Mouse (Mus musculus): Measurements from ENCODE around the gene Gm3415. TPM values are rescaled to one million over a fixed set of nuclear protein-coding genes. Genes with fewer than 3 reads are reported as not detected.
"Not testable (repeated sequence)": the region's sequence is repeated elsewhere in the genome, so short reads cannot be mapped to it uniquely, and the experiment has no call there.

The Gm3415 gene
- polyA plus RNA-seq (2014; fragmentation: Nextera tagmentation; extraction: Ambion mirVana) = not detected in 2 replicates

GRCm38 (mm10) chr5:146555836-146556235, at the start of gene Gm3415:
TSS of gene Gm3415 (plus strand) at chr5:146556136.
- H3K27ac ChIP-seq (ENCODE audit: low read depth, low read length) = not testable (repeated sequence)
- no CpG with 5 or more reads among the region's 3 CpGs for WGBS

GRCm38 (mm10) chr5:146513823-146514222, 42.1 kb upstream of the Gm3415 start, which contains the start of gene Gm3402:
TSS of gene Gm3402 (plus strand) at chr5:146514123.
- not testable (repeated sequence) for H3K27ac ChIP-seq (ENCODE audit: low read depth, low read length); H3K36me3 ChIP-seq (ENCODE audit: control insufficient read depth, insufficient read depth, low read length); H3K27me3 ChIP-seq (ENCODE audit: control insufficient read depth, insufficient read depth, low read length); H3K4me3 ChIP-seq (ENCODE audit: low read depth, low read length); H3K4me2 ChIP-seq (ENCODE audit: low read depth, low read length); H3K9ac ChIP-seq (replicated peaks; ENCODE audit: low read depth, low read length); H3K9me3 ChIP-seq (ENCODE audit: control insufficient read depth, low read length); H3K4me1 ChIP-seq (ENCODE audit: control insufficient read depth, insufficient read depth, low read length); ATAC-seq (ENCODE audit: low read depth)
- no CpG with 5 or more reads among the region's 5 CpGs for WGBS

More at GRCm38 (mm10) chr5:146555836-146556235, at the start of gene Gm3415:
- not testable (repeated sequence) for H3K9me3 ChIP-seq (ENCODE audit: control insufficient read depth, low read length); H3K36me3 ChIP-seq (ENCODE audit: control insufficient read depth, insufficient read depth, low read length); H3K4me1 ChIP-seq (ENCODE audit: control insufficient read depth, insufficient read depth, low read length); H3K9ac ChIP-seq (replicated peaks; ENCODE audit: low read depth, low read length); H3K27me3 ChIP-seq (ENCODE audit: control insufficient read depth, insufficient read depth, low read length); H3K4me3 ChIP-seq (ENCODE audit: low read depth, low read length); ATAC-seq (ENCODE audit: low read depth); H3K4me2 ChIP-seq (ENCODE audit: low read depth, low read length)

GRCm38 (mm10) chr5:146525501-146525900, 30.4 kb upstream of the Gm3415 start, which contains the start of gene Gm3404:
TSS of gene Gm3404 (plus strand) at chr5:146525801.
- not testable (repeated sequence) for ATAC-seq (ENCODE audit: low read depth); H3K4me3 ChIP-seq (ENCODE audit: low read depth, low read length); H3K9ac ChIP-seq (replicated peaks; ENCODE audit: low read depth, low read length); H3K9me3 ChIP-seq (ENCODE audit: control insufficient read depth, low read length); H3K27me3 ChIP-seq (ENCODE audit: control insufficient read depth, insufficient read depth, low read length); H3K36me3 ChIP-seq (ENCODE audit: control insufficient read depth, insufficient read depth, low read length); H3K4me2 ChIP-seq (ENCODE audit: low read depth, low read length); H3K27ac ChIP-seq (ENCODE audit: low read depth, low read length); H3K4me1 ChIP-seq (ENCODE audit: control insufficient read depth, insufficient read depth, low read length)
- WGBS = 100% methylated on average over 1 of the region's 3 CpGs

- WGBS = 80% methylated on average over 1 of the region's 3 CpGs
- H3K27ac ChIP-seq (ENCODE audit: low read depth, low read length); ATAC-seq (ENCODE audit: low read depth): not testable (repeated sequence)
These were observed 18.6 kb upstream of the Gm3415 start, which contains the start of gene Gm3409 for GRCm38 (mm10) chr5:146537347-146537746. TSS of gene Gm3409 (plus strand) at chr5:146537647.

DNA sequence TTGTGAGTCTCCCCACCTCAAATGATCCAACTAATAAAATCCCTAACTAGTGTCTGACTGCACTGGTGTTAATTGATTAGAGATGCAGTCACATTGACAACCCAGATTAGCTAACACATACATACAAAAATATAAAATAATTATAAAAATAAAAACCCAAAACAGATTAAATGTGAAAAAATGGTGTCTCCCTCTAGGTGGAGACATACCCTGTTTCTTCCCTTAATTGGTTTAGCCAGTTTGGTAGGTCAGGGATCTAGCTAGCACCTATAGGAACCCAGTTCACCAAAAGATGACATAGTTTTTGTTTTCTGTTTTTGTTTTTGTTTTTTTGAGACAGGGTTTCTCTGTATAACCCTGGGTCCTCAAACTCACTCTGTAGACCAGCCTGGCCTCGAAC, 8.3 kb downstream of the Gm3415 start:
- H3K4me3 ChIP-seq (ENCODE audit: low read depth, low read length) = no peak overlapping the region
- WGBS = 87% methylated on average over 1 of the region's 1 CpGs
- no peaks in the 10 kb centered on the region for H3K36me3 ChIP-seq (ENCODE audit: control insufficient read depth, insufficient read depth, low read length)
- no peak for ATAC-seq (ENCODE audit: low read depth)
- no peak overlapping the region for H3K9ac ChIP-seq (replicated peaks; ENCODE audit: low read depth, low read length)
- H3K4me2 ChIP-seq (ENCODE audit: low read depth, low read length) = no peak overlapping the region
- no peaks in the 10 kb centered on the region for H3K9me3 ChIP-seq (ENCODE audit: control insufficient read depth, low read length)
- H3K4me1 ChIP-seq (ENCODE audit: control insufficient read depth, insufficient read depth, low read length) = no peaks in the 10 kb centered on the region
- H3K27me3 ChIP-seq (ENCODE audit: control insufficient read depth, insufficient read depth, low read length) = no peaks in the 10 kb centered on the region
- H3K27ac ChIP-seq (ENCODE audit: low read depth, low read length) = no peak overlapping the region

More at GRCm38 (mm10) chr5:146537347-146537746, 18.6 kb upstream of the Gm3415 start, which contains the start of gene Gm3409:
- H3K4me3 ChIP-seq (ENCODE audit: low read depth, low read length); H3K9me3 ChIP-seq (ENCODE audit: control insufficient read depth, low read length); H3K36me3 ChIP-seq (ENCODE audit: control insufficient read depth, insufficient read depth, low read length); H3K9ac ChIP-seq (replicated peaks; ENCODE audit: low read depth, low read length); H3K4me2 ChIP-seq (ENCODE audit: low read depth, low read length); H3K27me3 ChIP-seq (ENCODE audit: control insufficient read depth, insufficient read depth, low read length); H3K4me1 ChIP-seq (ENCODE audit: control insufficient read depth, insufficient read depth, low read length): not testable (repeated sequence)

GRCm38 (mm10) chr5:146567054-146567453, 11.1 kb downstream of the Gm3415 start:
- Histone ChIP-seq H3K4me1 (ENCODE audit: control insufficient read depth, insufficient read depth, low read length) (no peaks in the 10 kb centered on the region), H3K27ac (ENCODE audit: low read depth, low read length) (no peak overlapping the region), H3K9ac (replicated peaks; ENCODE audit: low read depth, low read length) (no peak overlapping the region), H3K36me3 (ENCODE audit: control insufficient read depth, insufficient read depth, low read length) (no peaks in the 10 kb centered on the region), H3K27me3 (ENCODE audit: control insufficient read depth, insufficient read depth, low read length) (no peaks in the 10 kb centered on the region), H3K9me3 (ENCODE audit: control insufficient read depth, low read length) (no peaks in the 10 kb centered on the region), H3K4me3 (ENCODE audit: low read depth, low read length) (no peak overlapping the region), H3K4me2 (ENCODE audit: low read depth, low read length) (no peak overlapping the region)
- 63% methylated on average over 4 of the region's 4 CpGs for WGBS
- no peak for ATAC-seq (ENCODE audit: low read depth)

DNA sequence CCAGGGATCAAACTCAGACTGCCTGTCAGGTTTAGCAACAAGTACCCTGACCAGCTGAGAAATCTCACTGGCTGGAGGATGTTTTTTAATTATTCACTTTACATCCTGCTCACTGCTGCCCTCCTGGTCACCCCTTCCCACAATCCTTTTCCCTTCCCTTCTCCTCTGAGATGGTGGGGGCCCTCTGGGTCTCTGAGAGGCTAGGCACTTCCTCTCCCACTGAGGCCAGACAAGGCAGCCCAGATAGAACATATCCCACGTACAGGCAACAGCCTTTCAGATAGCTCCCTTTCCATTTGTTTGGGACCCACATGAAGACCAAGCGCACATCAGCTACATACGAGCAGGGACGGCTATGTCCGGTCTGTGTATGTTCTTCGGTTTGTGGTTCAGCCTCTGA, 14.2 kb downstream of the Gm3415 start:
- not testable (repeated sequence) for H3K4me3 ChIP-seq (ENCODE audit: low read depth, low read length); H3K9me3 ChIP-seq (ENCODE audit: control insufficient read depth, low read length); H3K36me3 ChIP-seq (ENCODE audit: control insufficient read depth, insufficient read depth, low read length); H3K4me2 ChIP-seq (ENCODE audit: low read depth, low read length); H3K9ac ChIP-seq (replicated peaks; ENCODE audit: low read depth, low read length); H3K4me1 ChIP-seq (ENCODE audit: control insufficient read depth, insufficient read depth, low read length); H3K27ac ChIP-seq (ENCODE audit: low read depth, low read length); ATAC-seq (ENCODE audit: low read depth); H3K27me3 ChIP-seq (ENCODE audit: control insufficient read depth, insufficient read depth, low read length)
- 91% methylated on average over 6 of the region's 6 CpGs for WGBS

DNA sequence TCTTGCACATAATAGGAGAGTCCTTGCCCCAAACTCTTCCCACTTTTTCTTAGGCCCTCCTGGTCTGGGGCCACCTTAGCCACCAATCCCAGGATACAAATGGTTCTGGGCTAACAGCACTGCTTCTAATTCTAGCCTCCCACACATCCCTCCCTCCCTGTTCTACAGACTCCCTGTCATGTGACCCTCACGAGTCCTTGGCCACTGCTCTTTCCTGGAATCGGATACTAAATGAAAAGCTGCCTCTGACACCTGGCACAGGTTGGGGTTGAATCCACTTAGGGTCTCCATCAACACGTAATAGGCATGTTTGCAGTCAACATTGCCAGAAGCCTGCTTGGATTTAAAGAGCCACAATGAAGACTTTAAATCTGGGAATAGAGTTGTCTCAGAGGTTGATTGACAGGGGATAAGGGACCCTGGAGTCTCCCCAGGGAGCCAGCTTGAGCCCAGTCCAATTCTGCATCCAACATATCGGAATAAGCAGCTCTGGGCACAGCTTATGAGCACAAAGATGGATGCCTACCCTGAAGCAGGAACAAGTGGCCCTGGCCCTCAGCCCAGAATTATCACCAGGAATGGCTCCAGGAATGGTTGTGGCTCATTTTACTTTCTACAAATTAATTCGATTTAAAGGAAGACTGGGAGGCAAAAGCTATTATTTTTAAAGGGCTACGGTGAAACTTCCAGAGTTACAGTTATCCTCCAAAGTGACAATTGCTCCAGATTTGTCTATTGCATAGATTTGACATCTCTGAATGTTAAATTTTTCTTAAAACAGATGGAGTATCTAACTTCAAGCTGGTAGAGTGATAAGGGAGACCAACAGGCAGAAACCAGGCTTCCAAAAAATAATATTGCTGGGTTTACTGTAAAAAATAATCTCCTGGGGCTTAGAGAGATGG, 16.1 kb downstream of the Gm3415 start:
- not testable (repeated sequence) for H3K4me2 ChIP-seq (ENCODE audit: low read depth, low read length); H3K27ac ChIP-seq (ENCODE audit: low read depth, low read length); H3K4me1 ChIP-seq (ENCODE audit: control insufficient read depth, insufficient read depth, low read length); H3K4me3 ChIP-seq (ENCODE audit: low read depth, low read length); H3K27me3 ChIP-seq (ENCODE audit: control insufficient read depth, insufficient read depth, low read length); H3K9ac ChIP-seq (replicated peaks; ENCODE audit: low read depth, low read length); H3K9me3 ChIP-seq (ENCODE audit: control insufficient read depth, low read length); H3K36me3 ChIP-seq (ENCODE audit: control insufficient read depth, insufficient read depth, low read length)
- 0 out of 2 replicates have a peak, but pooled peaks have one; percentile 51 for ATAC-seq (ENCODE audit: low read depth)
- WGBS = 66% methylated on average over 6 of the region's 6 CpGs

DNA sequence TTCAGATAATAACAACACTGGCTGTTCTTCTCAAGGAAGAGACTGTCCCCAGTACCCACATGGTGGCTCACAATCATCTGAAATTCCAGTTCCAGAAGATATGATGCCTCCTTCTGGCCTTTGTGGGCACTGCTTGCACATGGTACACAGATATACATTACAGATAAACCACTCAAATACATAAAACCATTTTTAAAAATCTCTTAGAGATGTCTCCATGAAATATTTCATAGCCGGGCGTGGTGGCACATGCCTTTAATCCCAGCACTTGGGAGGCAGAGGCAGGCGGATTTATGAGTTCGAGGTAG, 16.8 kb downstream of the Gm3415 start:
- not testable (repeated sequence) for H3K9ac ChIP-seq (replicated peaks; ENCODE audit: low read depth, low read length); ATAC-seq (ENCODE audit: low read depth); H3K36me3 ChIP-seq (ENCODE audit: control insufficient read depth, insufficient read depth, low read length); H3K4me1 ChIP-seq (ENCODE audit: control insufficient read depth, insufficient read depth, low read length); H3K27ac ChIP-seq (ENCODE audit: low read depth, low read length); H3K4me2 ChIP-seq (ENCODE audit: low read depth, low read length); H3K9me3 ChIP-seq (ENCODE audit: control insufficient read depth, low read length); H3K27me3 ChIP-seq (ENCODE audit: control insufficient read depth, insufficient read depth, low read length); H3K4me3 ChIP-seq (ENCODE audit: low read depth, low read length)
- WGBS = 95% methylated on average over 4 of the region's 4 CpGs

Measured in neural tube, embryonic 14.5 days (tissue).